Mouse (Mus musculus) ES-Bruce4 (cell line): ENCODE measurements around the gene Pde6h.

Source experiments
- CTCF ChIP-seq: IDR thresholded peaks from one replicate; pipeline ENCODE4 v1.8.1; 2011; ENCODE audit warnings: low read depth, low read length
- POLR2A ChIP-seq: IDR thresholded peaks from one replicate; pipeline ENCODE4 v1.8.1; 2011; ENCODE audit warnings: low read length; ENCODE audit not compliant: insufficient read depth

GRCm38 (mm10) chr6:136920320-136921257, 3.0 kb upstream of the Pde6h start:
- TF ChIP-seq POLR2A, result no peak
- no peak for TF ChIP-seq CTCF
